Mouse (Mus musculus): Measurements from ENCODE around the gene Col4a4. TPM values are rescaled to one million over a fixed set of nuclear protein-coding genes. Genes with fewer than 3 reads are reported as not detected.

The Col4a4 gene
- polyA plus RNA-seq, 1 experiment from 2014 or later, result 0.28 TPM

DNA sequence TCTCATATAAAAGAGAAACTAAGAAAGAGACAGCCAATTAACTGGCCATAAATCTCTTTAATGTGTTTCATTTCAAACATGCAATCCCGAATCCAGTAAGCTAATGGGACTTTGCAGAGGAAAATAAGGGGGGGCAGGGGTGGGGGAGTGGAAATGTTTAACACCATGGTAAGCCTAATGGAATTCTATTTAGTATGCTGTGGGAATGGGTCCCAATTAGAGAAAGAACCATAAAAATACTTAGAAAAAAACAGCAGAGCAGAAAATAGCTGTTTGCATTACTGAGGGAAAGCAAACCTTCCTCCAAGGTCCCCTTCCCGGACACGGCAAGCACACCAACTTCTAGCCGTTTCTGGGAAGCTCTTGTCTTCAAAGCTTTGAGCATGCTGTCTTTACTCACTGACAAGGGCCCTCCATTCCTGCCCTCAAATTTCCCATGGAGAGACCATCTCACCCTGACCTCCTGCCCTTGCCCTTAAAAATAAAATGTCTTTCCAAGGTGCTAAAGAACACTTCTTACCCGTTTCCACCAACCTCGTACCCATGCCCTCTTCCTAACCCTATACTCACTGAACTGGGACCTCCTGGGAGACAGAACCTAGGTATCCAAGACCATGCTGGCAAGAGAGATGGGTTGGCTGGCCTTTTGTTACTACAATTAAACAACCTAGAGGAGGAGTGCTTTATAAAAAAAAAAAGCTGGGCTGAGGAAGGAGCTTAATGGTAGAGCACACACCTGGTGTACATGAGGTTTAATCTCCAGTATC is 42.0 kb downstream of the Col4a4 start:
- Histone ChIP-seq H3K4me1 (ENCODE audit: insufficient read depth) (no peaks in the 10 kb centered on the region), H3K4me3 (ENCODE audit: low read depth, low read length) (no peak overlapping the region), H3K9me3 (ENCODE audit: low read length) (no peaks in the 10 kb centered on the region), H3K27me3 (ENCODE audit: insufficient read depth, low read length) (no peaks in the 10 kb centered on the region), H3K9ac (replicated peaks) (no peak overlapping the region), H3K36me3 (replicated peaks; ENCODE audit: insufficient read depth, low read length) (no peaks in the 10 kb centered on the region), H3K4me2 (ENCODE audit: low read depth, low read length) (no peak overlapping the region), H3K27ac (ENCODE audit: low read depth) (no peak overlapping the region)
- WGBS (ENCODE audit: insufficient replicate concordance), result 68% methylated on average over 6 of the region's 6 CpGs
- TF ChIP-seq CTCF (IDR thresholded peaks at IDR 0.05; ENCODE audit: low read depth) (no peak), EP300 (IDR thresholded peaks at IDR 0.05; ENCODE audit: low read depth) (no peak)
- DNase-seq, result no peak
- ATAC-seq, result no peak

DNA sequence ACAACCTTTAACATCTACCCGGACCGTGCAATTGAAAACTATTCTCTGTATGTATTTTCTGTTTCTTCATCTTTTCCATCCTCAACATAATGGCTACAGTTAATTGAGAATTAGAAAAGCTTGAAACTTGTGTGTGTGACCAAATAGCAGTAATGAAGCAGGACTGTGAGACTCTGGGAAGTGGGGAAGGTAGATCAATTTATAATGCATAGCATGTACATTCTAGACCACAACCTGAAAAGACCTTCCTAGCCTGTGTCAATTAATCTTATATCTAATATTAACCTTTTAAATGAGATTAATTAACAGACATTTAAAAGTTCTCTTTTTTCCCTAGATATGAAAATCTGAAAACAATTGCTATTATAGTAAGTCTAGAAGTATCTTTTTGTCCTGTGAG is 42.7 kb downstream of the Col4a4 start:
- no peaks in the 10 kb centered on the region for H3K36me3 ChIP-seq (replicated peaks; ENCODE audit: insufficient read depth, low read length)
- no peaks in the 10 kb centered on the region for H3K9me3 ChIP-seq (ENCODE audit: low read length)
- 87% methylated on average over 2 of the region's 2 CpGs for WGBS (ENCODE audit: insufficient replicate concordance)
- ATAC-seq (no peak), DNase-seq (no peak)
- H3K4me2 ChIP-seq (ENCODE audit: low read depth, low read length), result no peak overlapping the region
- no peaks in the 10 kb centered on the region for H3K27me3 ChIP-seq (ENCODE audit: insufficient read depth, low read length)
- H3K4me1 ChIP-seq (ENCODE audit: insufficient read depth), result no peaks in the 10 kb centered on the region
- H3K4me3 ChIP-seq (ENCODE audit: low read depth, low read length), result no peak overlapping the region
- no peak for TF ChIP-seq EP300 (IDR thresholded peaks at IDR 0.05; ENCODE audit: low read depth)
- no peak for TF ChIP-seq CTCF (IDR thresholded peaks at IDR 0.05; ENCODE audit: low read depth)
- no peak overlapping the region for H3K9ac ChIP-seq (replicated peaks)
- H3K27ac ChIP-seq (ENCODE audit: low read depth), result no peak overlapping the region

DNA sequence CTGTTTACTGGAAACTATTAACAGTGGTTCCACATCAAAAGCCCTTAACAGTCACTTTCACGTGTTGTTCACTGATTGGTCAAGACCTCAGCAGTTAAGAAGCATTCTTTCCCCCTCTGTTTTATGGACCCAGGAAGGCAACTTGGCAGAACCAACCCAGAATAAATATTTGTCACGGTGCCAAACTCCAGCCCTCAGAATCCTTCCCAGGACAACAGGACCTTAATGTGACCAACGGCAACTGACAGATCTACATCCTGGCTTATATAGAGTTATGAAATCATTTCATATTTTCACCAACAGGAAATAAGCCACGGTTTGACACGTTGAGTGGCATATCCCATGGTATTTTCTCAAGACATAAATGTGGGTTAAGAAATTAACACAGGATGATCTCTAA is 46.6 kb downstream of the Col4a4 start:
- no peak for TF ChIP-seq EP300 (IDR thresholded peaks at IDR 0.05; ENCODE audit: low read depth)
- no peak for TF ChIP-seq CTCF (IDR thresholded peaks at IDR 0.05; ENCODE audit: low read depth)
- ATAC-seq (no peak), DNase-seq (no peak)
- Histone ChIP-seq H3K4me1 (ENCODE audit: insufficient read depth) (no peaks in the 10 kb centered on the region), H3K9me3 (ENCODE audit: low read length) (no peaks in the 10 kb centered on the region), H3K4me3 (ENCODE audit: low read depth, low read length) (no peak overlapping the region), H3K27me3 (ENCODE audit: insufficient read depth, low read length) (no peaks in the 10 kb centered on the region), H3K9ac (replicated peaks) (no peak overlapping the region), H3K36me3 (replicated peaks; ENCODE audit: insufficient read depth, low read length) (no peaks in the 10 kb centered on the region), H3K27ac (ENCODE audit: low read depth) (no peak overlapping the region), H3K4me2 (ENCODE audit: low read depth, low read length) (no peak overlapping the region)
- WGBS (ENCODE audit: insufficient replicate concordance), result 58% methylated on average over 5 of the region's 5 CpGs

DNA sequence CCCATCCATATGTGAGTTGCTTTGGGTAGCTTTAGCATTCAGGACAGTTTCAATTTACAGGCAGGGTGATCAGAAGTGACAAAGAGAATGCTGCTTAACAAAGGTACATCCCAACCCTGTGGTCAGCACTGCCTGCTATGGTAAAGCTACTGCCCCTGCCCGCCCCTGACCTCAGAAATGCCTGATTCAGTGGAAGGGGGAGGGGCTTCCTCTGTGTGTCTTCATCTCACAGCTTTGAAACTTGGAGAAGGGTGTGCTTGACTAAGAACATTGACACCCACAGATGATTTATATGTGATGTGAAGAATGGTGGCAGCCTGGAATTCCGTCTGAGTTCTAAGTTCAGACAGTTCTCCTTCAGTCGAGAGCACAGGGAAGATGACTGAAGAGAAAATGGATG is 48.8 kb downstream of the Col4a4 start:
- TF ChIP-seq EP300 (IDR thresholded peaks at IDR 0.05; ENCODE audit: low read depth) (no peak), CTCF (IDR thresholded peaks at IDR 0.05; ENCODE audit: low read depth) (no peak)
- H3K4me3 ChIP-seq (ENCODE audit: low read depth, low read length), result no peak overlapping the region
- H3K36me3 ChIP-seq (replicated peaks; ENCODE audit: insufficient read depth, low read length), result no peaks in the 10 kb centered on the region
- H3K4me2 ChIP-seq (ENCODE audit: low read depth, low read length), result no peak overlapping the region
- DNase-seq (no peak), ATAC-seq (no peak)
- no peak overlapping the region for H3K27ac ChIP-seq (ENCODE audit: low read depth)
- no peaks in the 10 kb centered on the region for H3K9me3 ChIP-seq (ENCODE audit: low read length)
- no peaks in the 10 kb centered on the region for H3K27me3 ChIP-seq (ENCODE audit: insufficient read depth, low read length)
- no peak overlapping the region for H3K9ac ChIP-seq (replicated peaks)
- 59% methylated on average over 3 of the region's 3 CpGs for WGBS (ENCODE audit: insufficient replicate concordance)
- H3K4me1 ChIP-seq (ENCODE audit: insufficient read depth), result no peaks in the 10 kb centered on the region

DNA sequence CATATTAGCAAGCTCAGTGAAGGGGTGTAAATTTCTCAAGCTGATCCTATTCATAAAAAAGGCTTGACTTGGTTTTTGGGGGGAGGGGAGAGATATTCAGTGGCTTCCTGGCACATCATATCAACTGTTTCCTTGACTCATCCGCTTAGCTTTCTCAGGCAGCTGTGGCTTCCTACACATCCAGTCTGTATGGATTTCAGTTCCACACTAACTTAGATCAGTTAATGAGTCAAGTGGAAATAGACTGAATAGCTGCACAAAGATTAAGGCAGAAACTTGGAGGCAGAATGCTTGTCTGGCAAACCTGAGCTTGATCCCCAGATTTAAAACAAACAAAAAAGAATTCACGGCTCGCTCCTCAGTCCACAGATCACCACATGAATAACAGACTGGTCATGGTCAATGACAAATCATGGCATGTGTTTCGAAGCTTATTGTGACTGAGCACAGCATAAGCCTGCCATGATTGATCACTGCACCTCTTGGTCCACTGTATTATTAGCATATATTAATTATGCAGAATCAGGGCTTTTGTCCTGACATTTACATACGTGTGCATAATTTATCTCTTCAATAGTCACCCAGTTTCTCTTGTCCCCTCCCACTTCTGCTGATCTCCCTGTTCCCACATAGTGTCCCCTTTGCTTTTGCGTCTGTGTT is 50.0 kb downstream of the Col4a4 start:
- no peak for ATAC-seq
- 66% methylated on average over 6 of the region's 6 CpGs for WGBS (ENCODE audit: insufficient replicate concordance)

DNA sequence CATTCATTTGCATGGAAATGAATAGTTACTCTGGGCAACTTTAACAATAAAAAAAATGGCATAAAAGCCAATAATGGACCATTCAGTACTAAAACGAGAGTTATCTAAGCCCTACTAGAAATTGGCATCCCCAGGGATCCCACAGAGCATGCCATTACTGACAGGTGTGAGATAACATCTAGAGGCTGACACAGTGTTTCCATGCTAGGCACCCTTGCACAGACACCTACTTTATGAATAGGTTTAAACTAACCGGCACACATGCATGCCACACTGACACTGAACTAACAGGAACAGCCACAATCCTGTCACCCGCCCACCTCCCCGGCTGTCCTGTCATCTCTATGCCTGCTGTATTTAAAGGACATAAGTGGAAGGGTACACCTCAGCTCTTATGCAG is 58.7 kb downstream of the Col4a4 start:
- H3K27ac ChIP-seq (ENCODE audit: low read depth), result no peak overlapping the region
- H3K4me2 ChIP-seq (ENCODE audit: low read depth, low read length), result no peak overlapping the region
- no peak overlapping the region for H3K4me3 ChIP-seq (ENCODE audit: low read depth, low read length)
- TF ChIP-seq CTCF (IDR thresholded peaks at IDR 0.05; ENCODE audit: low read depth) (no peak), EP300 (IDR thresholded peaks at IDR 0.05; ENCODE audit: low read depth) (no peak)
- WGBS (ENCODE audit: insufficient replicate concordance), result 77% methylated on average over 4 of the region's 4 CpGs
- no peak overlapping the region for H3K9ac ChIP-seq (replicated peaks)
- DNase-seq, result no peak
- no peaks in the 10 kb centered on the region for H3K27me3 ChIP-seq (ENCODE audit: insufficient read depth, low read length)
- no peaks in the 10 kb centered on the region for H3K4me1 ChIP-seq (ENCODE audit: insufficient read depth)
- no peaks in the 10 kb centered on the region for H3K9me3 ChIP-seq (ENCODE audit: low read length)
- ATAC-seq, result no peak
- no peaks in the 10 kb centered on the region for H3K36me3 ChIP-seq (replicated peaks; ENCODE audit: insufficient read depth, low read length)

More for the DNA sequence above, 50.0 kb downstream of the Col4a4 start:
- no peak overlapping the region for H3K4me2 ChIP-seq (ENCODE audit: low read depth, low read length)
- no peak overlapping the region for H3K4me3 ChIP-seq (ENCODE audit: low read depth, low read length)
- no peaks in the 10 kb centered on the region for H3K27me3 ChIP-seq (ENCODE audit: insufficient read depth, low read length)
- no peak overlapping the region for H3K9ac ChIP-seq (replicated peaks)
- DNase-seq, result no peak
- H3K36me3 ChIP-seq (replicated peaks; ENCODE audit: insufficient read depth, low read length), result no peaks in the 10 kb centered on the region
- H3K27ac ChIP-seq (ENCODE audit: low read depth), result no peak overlapping the region
- no peak for TF ChIP-seq CTCF (IDR thresholded peaks at IDR 0.05; ENCODE audit: low read depth)
- no peak for TF ChIP-seq EP300 (IDR thresholded peaks at IDR 0.05; ENCODE audit: low read depth)
- H3K4me1 ChIP-seq (ENCODE audit: insufficient read depth), result no peaks in the 10 kb centered on the region
- no peaks in the 10 kb centered on the region for H3K9me3 ChIP-seq (ENCODE audit: low read length)

Data from liver, postnatal 0 days (tissue).